Mouse (Mus musculus) forebrain, embryonic 14.5 days (tissue): ENCODE data around the gene A930033H14Rik. TPM values are rescaled to one million over a fixed set of nuclear protein-coding genes. Genes with fewer than 3 reads are reported as not detected.

Experiments used
- ATAC-seq: fragments of 200-750 bp; cut with Nextera tagmentation; 2 replicates; pipeline ENCODE4 v1.8.0; 2017; ENCODE audit warnings: mild to moderate bottlenecking, moderate library complexity
- DNase-seq: peaks from one replicate; pipeline ENCODE4 v3.0.0-alpha.2; 2015; ENCODE audit warnings: low spot score
- H3K27ac ChIP-seq: fragments of 300-500 bp; sonication (generic); 2 replicates; pipeline ENCODE4 v1.5.1; 2014; ENCODE audit warnings: low read depth, mild to moderate bottlenecking, control low read depth, low read length, moderate library complexity
- H3K27me3 ChIP-seq: fragments of 300-500 bp; sonication (generic); replicated peaks from 2 replicates; pipeline ENCODE4 v1.6.1; 2014; ENCODE audit warnings: low read length, control low read depth, mixed read lengths; ENCODE audit not compliant: control insufficient read depth, insufficient read depth
- H3K36me3 ChIP-seq: fragments of 300-500 bp; sonication (generic); 2 replicates; pipeline ENCODE4 v1.6.1; 2014; ENCODE audit warnings: low read length, control low read depth; ENCODE audit not compliant: control insufficient read depth, insufficient read depth
- H3K4me1 ChIP-seq: fragments of 300-500 bp; sonication (generic); 2 replicates; pipeline ENCODE4 v1.6.1; 2014; ENCODE audit warnings: antibody characterized with exemption, low read length, control low read depth; ENCODE audit not compliant: control insufficient read depth, insufficient read depth
- H3K4me2 ChIP-seq: fragments of 300-500 bp; sonication (generic); 2 replicates; pipeline ENCODE4 v1.6.1; 2014; ENCODE audit warnings: mild to moderate bottlenecking, control low read depth, low read length
- H3K4me3 ChIP-seq: fragments of 300-500 bp; sonication (generic); 2 replicates; pipeline ENCODE4 v1.5.1; 2014; ENCODE audit warnings: low read depth, low read length, control low read depth
- H3K9ac ChIP-seq: fragments of 300-500 bp; sonication (generic); 2 replicates; pipeline ENCODE4 v1.6.1; 2014; ENCODE audit warnings: mild to moderate bottlenecking, low read length, control low read depth, moderate library complexity
- H3K9me3 ChIP-seq: fragments of 300-500 bp; sonication (generic); replicated peaks from 2 replicates; pipeline ENCODE4 v1.6.1; 2016; ENCODE audit warnings: low read length, control low read depth, mixed read lengths; ENCODE audit not compliant: control insufficient read depth
- WGBS: fragments of 180-500 bp; shearing (Covaris S2); extraction: QIAGEN DNeasy Blood & Tissue Kit; methylation state at CpG from one replicate; pipeline ENCODE4 v1.1.7; 2014; 5-methylcytosine and 5-hydroxymethylcytosine counted together
- polyA plus RNA-seq: library from polyadenylated mRNA; unstranded; fragments of >200 nt; fragmentation: Nextera tagmentation; extraction: Ambion mirVana; gene quantifications from 2 replicates; pipeline ENCODE4 v1.2.1, GENCODE M21; 2014

The A930033H14Rik gene
- polyA plus RNA-seq, 1 experiment from 2014 or later = 0.71 TPM

GRCm38 (mm10) chr10:69211560-69211959 lies 1.3 kb downstream of the A930033H14Rik start:
- Histone ChIP-seq H3K9me3 (0 out of 2 replicates have a peak, but pooled peaks cover 3% of the 10 kb centered on the region), H3K4me3 (peak overlapping the region; percentile 73), H3K27ac (no peak overlapping the region), H3K36me3 (no peaks in the 10 kb centered on the region), H3K4me1 (peaks cover 8% of the 10 kb centered on the region; the same call in 1 of the 2 replicates), H3K27me3 (no peaks in the 10 kb centered on the region), H3K4me2 (peak overlapping the region; percentile 90), H3K9ac (peak overlapping the region; percentile 97; the same call in 1 of the 2 replicates)
- WGBS = 61% methylated on average over 8 of the region's 8 CpGs
- DNase-seq (no peak), ATAC-seq (no peak)

- ATAC-seq (no peak), DNase-seq (no peak)
- no peak overlapping the region for H3K9ac ChIP-seq
- H3K9me3 ChIP-seq = no peaks in the 10 kb centered on the region
- H3K36me3 ChIP-seq = no peaks in the 10 kb centered on the region
- H3K27ac ChIP-seq = no peak overlapping the region
- no peak overlapping the region for H3K4me2 ChIP-seq
- H3K4me1 ChIP-seq = peaks cover 8% of the 10 kb centered on the region; the same call in 1 of the 2 replicates
- whole genome bisulfite sequencing = 83% methylated on average over 5 of the region's 5 CpGs
- no peak overlapping the region for H3K4me3 ChIP-seq
- no peaks in the 10 kb centered on the region for H3K27me3 ChIP-seq
These were observed 2.2 kb downstream of the A930033H14Rik start for GRCm38 (mm10) chr10:69210659-69211058.

GRCm38 (mm10) chr10:69210006-69210405 lies 2.9 kb downstream of the A930033H14Rik start:
- Histone ChIP-seq H3K4me3 (no peak overlapping the region), H3K4me1 (peaks cover 8% of the 10 kb centered on the region; the same call in 1 of the 2 replicates), H3K27me3 (no peaks in the 10 kb centered on the region), H3K36me3 (no peaks in the 10 kb centered on the region), H3K27ac (no peak overlapping the region), H3K4me2 (no peak overlapping the region), H3K9me3 (no peaks in the 10 kb centered on the region), H3K9ac (no peak overlapping the region)
- ATAC-seq (no peak), DNase-seq (no peak)
- 96% methylated on average over 10 of the region's 10 CpGs for WGBS

- 99% methylated on average over 3 of the region's 3 CpGs for WGBS
- Histone ChIP-seq H3K4me2 (no peak overlapping the region), H3K27me3 (no peaks in the 10 kb centered on the region), H3K4me3 (no peak overlapping the region), H3K27ac (no peak overlapping the region), H3K4me1 (peaks cover 3% of the 10 kb centered on the region; the same call in 1 of the 2 replicates), H3K36me3 (no peaks in the 10 kb centered on the region), H3K9me3 (no peaks in the 10 kb centered on the region), H3K9ac (no peak overlapping the region)
- no peak for DNase-seq
- no peak for ATAC-seq
These were observed 4.2 kb downstream of the A930033H14Rik start for GRCm38 (mm10) chr10:69208705-69209104.

GRCm38 (mm10) chr10:69207981-69208630 lies 4.8 kb downstream of the A930033H14Rik start:
- no peaks in the 10 kb centered on the region for H3K36me3 ChIP-seq

GRCm38 (mm10) chr10:69207481-69207880 lies 5.4 kb downstream of the A930033H14Rik start:
- 89% methylated on average over 7 of the region's 7 CpGs for WGBS

More at GRCm38 (mm10) chr10:69207981-69208630, 4.8 kb downstream of the A930033H14Rik start:
- no peak for DNase-seq
- Histone ChIP-seq H3K9ac (no peak overlapping the region), H3K27me3 (no peaks in the 10 kb centered on the region), H3K4me1 (peaks cover 3% of the 10 kb centered on the region; the same call in 1 of the 2 replicates), H3K9me3 (no peaks in the 10 kb centered on the region), H3K27ac (no peak overlapping the region), H3K4me2 (no peak overlapping the region), H3K4me3 (no peak overlapping the region)
- ATAC-seq = no peak
- WGBS = 89% methylated on average over 15 of the region's 15 CpGs

GRCm38 (mm10) chr10:69206081-69206480 lies 6.8 kb downstream of the A930033H14Rik start:
- H3K9me3 ChIP-seq = no peaks in the 10 kb centered on the region
- no peaks in the 10 kb centered on the region for H3K27me3 ChIP-seq
- H3K36me3 ChIP-seq = no peaks in the 10 kb centered on the region
- H3K9ac ChIP-seq = no peak overlapping the region
- WGBS = 94% methylated on average over 6 of the region's 6 CpGs
- H3K27ac ChIP-seq = no peak overlapping the region
- no peak overlapping the region for H3K4me3 ChIP-seq
- no peak overlapping the region for H3K4me2 ChIP-seq
- ATAC-seq (no peak), DNase-seq (no peak)
- no peaks in the 10 kb centered on the region for H3K4me1 ChIP-seq

More at GRCm38 (mm10) chr10:69207481-69207880, 5.4 kb downstream of the A930033H14Rik start:
- Histone ChIP-seq H3K9me3 (no peaks in the 10 kb centered on the region), H3K4me2 (no peak overlapping the region), H3K4me1 (peaks cover 3% of the 10 kb centered on the region; the same call in 1 of the 2 replicates), H3K27me3 (no peaks in the 10 kb centered on the region), H3K36me3 (no peaks in the 10 kb centered on the region), H3K9ac (no peak overlapping the region), H3K27ac (no peak overlapping the region), H3K4me3 (no peak overlapping the region)
- no peak for DNase-seq
- ATAC-seq = no peak

- Histone ChIP-seq H3K4me1 (no peaks in the 10 kb centered on the region), H3K9ac (no peak overlapping the region), H3K4me2 (no peak overlapping the region), H3K27me3 (no peaks in the 10 kb centered on the region), H3K27ac (no peak overlapping the region), H3K9me3 (no peaks in the 10 kb centered on the region), H3K4me3 (no peak overlapping the region), H3K36me3 (no peaks in the 10 kb centered on the region)
- 28% methylated on average over 8 of the region's 8 CpGs for WGBS
- ATAC-seq (no peak), DNase-seq (no peak)
These were observed 8.1 kb downstream of the A930033H14Rik start for GRCm38 (mm10) chr10:69204677-69205400.

- no peak overlapping the region for H3K4me3 ChIP-seq
- no peaks in the 10 kb centered on the region for H3K27me3 ChIP-seq
- H3K9ac ChIP-seq = no peak overlapping the region
- no peaks in the 10 kb centered on the region for H3K4me1 ChIP-seq
- DNase-seq = no peak
- no peak overlapping the region for H3K4me2 ChIP-seq
- no peak overlapping the region for H3K27ac ChIP-seq
- WGBS = 95% methylated on average over 10 of the region's 10 CpGs
- ATAC-seq = no peak
- no peaks in the 10 kb centered on the region for H3K9me3 ChIP-seq
- H3K36me3 ChIP-seq = no peaks in the 10 kb centered on the region
These were observed 19.2 kb downstream of the A930033H14Rik start for GRCm38 (mm10) chr10:69193721-69194120.
